Mouse (Mus musculus) heart, embryonic 10.5 days (tissue): ENCODE data around the gene Nlrp1a. TPM values are rescaled to one million over a fixed set of nuclear protein-coding genes. Genes with fewer than 3 reads are reported as not detected.
A peak's percentile ranks its signal among the peaks of the same experiment; 100 is the strongest.

ENCODE experiments used
- DNase-seq: peaks from one replicate; pipeline ENCODE4 v3.0.0-alpha.2; 2017; ENCODE audit warnings: low spot score
- H3K27ac ChIP-seq: fragments of 300-500 bp; sonication (generic); 2 replicates; pipeline ENCODE4 v1.5.1; 2016; ENCODE audit warnings: mild to moderate bottlenecking
- H3K27me3 ChIP-seq: fragments of 300-500 bp; sonication (generic); 2 replicates; pipeline ENCODE4 v1.6.1; 2016; ENCODE audit warnings: mild to moderate bottlenecking; ENCODE audit not compliant: poor library complexity, insufficient read depth, severe bottlenecking
- H3K36me3 ChIP-seq: fragments of 300-500 bp; sonication (generic); 2 replicates; pipeline ENCODE4 v1.6.1; 2016; ENCODE audit warnings: mild to moderate bottlenecking, moderate library complexity
- H3K4me1 ChIP-seq: fragments of 300-500 bp; sonication (generic); 2 replicates; pipeline ENCODE4 v1.6.1; 2016; ENCODE audit warnings: mild to moderate bottlenecking
- H3K4me3 ChIP-seq: fragments of 300-500 bp; sonication (generic); 2 replicates; pipeline ENCODE4 v1.5.1; 2016; ENCODE audit warnings: mild to moderate bottlenecking, moderate library complexity
- H3K9me3 ChIP-seq: fragments of 300-500 bp; sonication (generic); 2 replicates; pipeline ENCODE4 v1.6.1; 2016; ENCODE audit warnings: mild to moderate bottlenecking, moderate library complexity
- WGBS: fragments of 180-500 bp; shearing (Covaris S2); methylation state at CpG from one replicate; pipeline ENCODE4 v1.1.7; 2016; 5-methylcytosine and 5-hydroxymethylcytosine counted together
- polyA plus RNA-seq: library from polyadenylated mRNA; unstranded; fragments of >200 nt; fragmentation: Nextera tagmentation; extraction: Ambion mirVana; gene quantifications from 2 replicates; pipeline ENCODE4 v1.2.1, GENCODE M21; 2016

Gene Nlrp1a
- polyA plus RNA-seq: 0.05 TPM in 1 of 2 replicates, not detected in the other

GRCm38 (mm10) chr11:71144661-71145060, at the start of gene Nlrp1a:
TSS of gene Nlrp1a (minus strand) at chr11:71144704.
- H3K27ac ChIP-seq: no peak within 1 kb of the TSS
- H3K4me1 ChIP-seq: no peaks in the 10 kb centered on the region
- WGBS: 67% methylated on average over 3 of the region's 3 CpGs
- no peak for DNase-seq
- H3K27me3 ChIP-seq: no peaks in the 10 kb centered on the region
- no peaks in the 10 kb centered on the region for H3K36me3 ChIP-seq
- H3K9me3 ChIP-seq: no peaks in the 10 kb centered on the region
- no peak within 1 kb of the TSS for H3K4me3 ChIP-seq

GRCm38 (mm10) chr11:71169633-71170032, 25.1 kb upstream of the Nlrp1a start:
- no peak for DNase-seq
- WGBS: 67% methylated on average over 1 of the region's 1 CpGs
- no peaks in the 10 kb centered on the region for H3K36me3 ChIP-seq

DNA sequence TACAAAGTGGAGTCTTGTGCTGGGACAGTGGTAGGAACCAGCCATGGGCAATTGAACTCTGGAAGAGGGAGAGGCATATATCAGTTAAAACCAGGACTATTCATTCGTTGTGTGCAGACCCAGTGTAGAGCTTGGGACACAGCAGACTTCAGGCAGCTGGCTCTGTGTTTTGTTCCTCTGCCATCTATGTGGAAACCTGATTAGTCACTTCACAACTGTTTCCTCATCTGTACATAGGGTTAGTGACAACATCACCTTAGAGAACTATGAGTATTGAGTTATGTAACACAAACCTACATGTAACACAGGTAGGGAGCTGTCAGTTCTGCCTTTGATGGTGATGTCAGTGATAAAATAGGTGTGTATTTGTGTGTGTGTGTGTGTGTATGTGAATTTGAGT, 19.6 kb upstream of the Nlrp1a start:
- Histone ChIP-seq H3K27ac (no peak overlapping the region), H3K4me1 (no peaks in the 10 kb centered on the region), H3K9me3 (no peaks in the 10 kb centered on the region), H3K4me3 (no peak overlapping the region), H3K27me3 (no peaks in the 10 kb centered on the region), H3K36me3 (no peaks in the 10 kb centered on the region)
- DNase-seq: no peak
- WGBS: 68% methylated on average over 1 of the region's 1 CpGs

More at GRCm38 (mm10) chr11:71169633-71170032, 25.1 kb upstream of the Nlrp1a start:
- H3K4me3 ChIP-seq: no peak overlapping the region
- no peaks in the 10 kb centered on the region for H3K4me1 ChIP-seq
- H3K27ac ChIP-seq: no peak overlapping the region
- H3K27me3 ChIP-seq: no peaks in the 10 kb centered on the region
- H3K9me3 ChIP-seq: no peaks in the 10 kb centered on the region

DNA sequence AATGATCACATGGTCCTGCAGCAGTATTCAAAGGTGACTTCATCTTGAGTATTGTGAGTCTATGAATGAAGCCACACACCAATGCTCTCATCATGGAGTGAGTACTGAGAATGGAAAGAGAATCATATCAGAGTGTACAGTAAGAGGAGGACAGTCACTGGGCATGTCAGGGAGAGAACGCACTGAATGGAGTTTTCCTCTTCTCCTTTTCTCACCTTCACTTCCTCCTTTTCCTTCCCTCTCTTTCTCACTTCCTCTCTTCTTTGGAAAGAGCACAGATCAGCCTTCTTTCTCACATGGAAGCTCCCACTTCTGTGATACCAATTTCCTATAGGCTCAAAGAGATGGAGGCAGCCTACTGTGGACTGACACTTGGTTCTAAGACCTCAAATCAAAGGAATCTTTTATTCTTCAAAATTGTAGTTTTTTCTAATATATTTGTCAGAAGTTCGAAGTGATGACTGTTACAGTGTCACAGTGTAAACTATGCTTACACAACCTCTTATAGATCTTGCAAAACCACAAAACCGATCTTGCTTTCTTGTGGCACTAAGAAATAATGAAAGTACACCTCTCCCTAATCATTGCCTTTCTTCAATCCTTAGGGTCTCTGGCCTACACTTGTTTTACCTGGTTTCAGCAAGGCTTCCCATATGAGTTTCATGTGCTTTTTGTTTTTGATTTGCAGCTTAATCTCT, 15.1 kb upstream of the Nlrp1a start:
- no peaks in the 10 kb centered on the region for H3K36me3 ChIP-seq
- 75% methylated on average over 3 of the region's 3 CpGs for WGBS
- no peaks in the 10 kb centered on the region for H3K4me1 ChIP-seq
- no peaks in the 10 kb centered on the region for H3K27me3 ChIP-seq
- DNase-seq: no peak
- H3K4me3 ChIP-seq: no peak overlapping the region
- no peaks in the 10 kb centered on the region for H3K9me3 ChIP-seq
- H3K27ac ChIP-seq: no peak overlapping the region

- Histone ChIP-seq H3K4me1 (no peaks in the 10 kb centered on the region), H3K27me3 (no peaks in the 10 kb centered on the region), H3K4me3 (no peak overlapping the region), H3K9me3 (no peaks in the 10 kb centered on the region), H3K36me3 (no peaks in the 10 kb centered on the region), H3K27ac (no peak overlapping the region)
- DNase-seq: no peak
- 78% methylated on average over 1 of the region's 1 CpGs for WGBS
Measured at GRCm38 (mm10) chr11:71155272-71155671, 10.8 kb upstream of the Nlrp1a start.

GRCm38 (mm10) chr11:71142031-71142430, 2.5 kb downstream of the Nlrp1a start:
- WGBS: 79% methylated on average over 1 of the region's 1 CpGs
- Histone ChIP-seq H3K4me1 (no peaks in the 10 kb centered on the region), H3K4me3 (no peak overlapping the region), H3K36me3 (no peaks in the 10 kb centered on the region), H3K27me3 (no peaks in the 10 kb centered on the region), H3K27ac (no peak overlapping the region), H3K9me3 (no peaks in the 10 kb centered on the region)
- no peak for DNase-seq

DNA sequence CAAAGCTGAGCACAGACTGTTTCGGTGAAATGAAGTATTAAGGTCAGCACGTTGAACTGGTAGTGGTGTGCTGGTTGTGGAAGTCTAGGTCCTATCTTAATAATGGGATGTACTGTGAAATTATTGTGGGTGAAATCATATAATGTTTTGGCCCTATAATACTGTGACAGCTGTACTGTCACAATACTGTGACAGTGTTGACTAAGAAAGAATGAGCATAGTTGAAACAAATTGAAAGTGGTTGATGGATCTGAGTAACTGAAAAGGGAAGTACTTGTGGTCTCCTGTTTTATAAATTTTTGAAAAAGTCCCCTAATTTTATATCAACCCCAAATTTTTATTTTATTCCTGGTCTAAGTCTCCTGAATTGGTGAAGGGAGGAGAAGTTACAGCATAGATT, 37.4 kb downstream of the Nlrp1a start:
- 66% methylated on average over 2 of the region's 2 CpGs for WGBS
- no peaks in the 10 kb centered on the region for H3K36me3 ChIP-seq

DNA sequence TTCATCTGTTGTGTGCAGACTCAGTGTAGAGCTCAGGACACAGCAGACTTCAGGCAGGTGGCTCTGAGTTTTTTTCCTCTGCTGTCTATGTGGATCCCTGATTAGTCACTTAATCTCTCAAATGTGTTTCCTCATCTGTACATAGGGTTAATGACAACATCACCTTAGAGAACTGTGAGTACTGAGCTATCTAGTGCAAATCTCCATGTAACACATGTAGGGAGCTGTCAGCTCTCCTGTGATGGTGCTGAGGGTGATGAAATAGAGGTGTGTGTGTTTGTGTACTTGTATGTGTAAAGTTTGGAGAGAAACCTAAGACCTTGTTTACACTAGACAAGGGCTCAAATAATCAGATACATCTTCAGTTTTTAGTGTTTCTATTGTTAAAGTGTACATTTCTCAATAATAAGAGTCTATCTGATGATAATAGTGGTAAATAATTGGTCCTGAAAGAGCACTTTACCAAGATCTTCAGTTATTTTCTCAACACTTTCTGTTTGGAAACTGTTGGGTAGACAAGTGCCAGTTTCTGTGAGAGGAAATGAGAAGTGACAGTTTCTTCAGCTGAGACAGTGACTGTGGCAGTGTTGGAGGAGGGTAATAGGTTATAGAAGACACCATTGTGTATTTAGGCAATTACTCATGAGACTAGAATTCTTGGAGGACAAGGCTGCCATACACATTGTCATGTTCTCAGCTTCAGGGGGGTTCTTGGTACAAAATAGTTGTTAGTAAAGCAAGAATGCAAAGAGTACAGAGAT, 38.1 kb downstream of the Nlrp1a start:
- Histone ChIP-seq H3K9me3 (no peaks in the 10 kb centered on the region), H3K36me3 (no peaks in the 10 kb centered on the region), H3K27me3 (no peaks in the 10 kb centered on the region), H3K27ac (no peak overlapping the region), H3K4me3 (no peak overlapping the region), H3K4me1 (no peaks in the 10 kb centered on the region)
- DNase-seq: no peak

More for the DNA sequence above, 37.4 kb downstream of the Nlrp1a start:
- Histone ChIP-seq H3K27ac (no peak overlapping the region), H3K4me1 (no peaks in the 10 kb centered on the region), H3K27me3 (no peaks in the 10 kb centered on the region), H3K9me3 (no peaks in the 10 kb centered on the region), H3K4me3 (no peak overlapping the region)
- no peak for DNase-seq

GRCm38 (mm10) chr11:71103931-71104330, 40.6 kb downstream of the Nlrp1a start:
- no peak for DNase-seq
- Histone ChIP-seq H3K36me3 (no peaks in the 10 kb centered on the region), H3K4me1 (no peaks in the 10 kb centered on the region), H3K27ac (no peak overlapping the region), H3K4me3 (no peak overlapping the region), H3K9me3 (no peaks in the 10 kb centered on the region), H3K27me3 (no peaks in the 10 kb centered on the region)

DNA sequence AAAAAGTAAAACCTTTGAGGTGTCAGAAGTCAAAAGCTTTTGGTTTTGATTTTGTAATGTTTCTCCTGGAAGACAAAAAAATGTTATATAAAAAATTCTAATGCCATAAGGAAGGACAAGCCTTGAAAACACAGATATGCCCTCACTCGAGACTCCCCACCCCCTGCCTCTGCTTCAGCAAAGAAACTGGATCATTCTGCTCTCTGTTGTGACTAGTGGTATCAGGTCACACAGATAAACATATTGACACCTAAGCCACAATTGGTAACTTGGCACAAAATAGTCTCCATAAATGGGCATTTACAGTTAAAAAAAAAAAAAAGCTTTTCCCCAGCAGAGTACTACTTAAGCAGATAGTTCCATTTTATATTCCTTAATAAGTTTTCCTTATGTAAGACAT, 68.2 kb downstream of the Nlrp1a start:
- Histone ChIP-seq H3K4me3 (no peak overlapping the region), H3K4me1 (no peaks in the 10 kb centered on the region), H3K27ac (no peak overlapping the region), H3K27me3 (no peaks in the 10 kb centered on the region), H3K9me3 (peaks cover 4% of the 10 kb centered on the region; the same call in 1 of the 2 replicates), H3K36me3 (no peaks in the 10 kb centered on the region)
- WGBS: 71% methylated on average over 1 of the region's 1 CpGs
- DNase-seq: no peak

- no peak overlapping the region for H3K27ac ChIP-seq
- no peaks in the 10 kb centered on the region for H3K36me3 ChIP-seq
- H3K4me3 ChIP-seq: no peak overlapping the region
- H3K9me3 ChIP-seq: no peaks in the 10 kb centered on the region
- H3K4me1 ChIP-seq: no peaks in the 10 kb centered on the region
- no peaks in the 10 kb centered on the region for H3K27me3 ChIP-seq
- peak; percentile 24 for DNase-seq
- WGBS: 3% methylated on average over 1 of the region's 1 CpGs
Measured at GRCm38 (mm10) chr11:71052554-71052953, 92.0 kb downstream of the Nlrp1a start.
